Mouse (Mus musculus): ENCODE results near the gene Srd5a1.

DNA sequence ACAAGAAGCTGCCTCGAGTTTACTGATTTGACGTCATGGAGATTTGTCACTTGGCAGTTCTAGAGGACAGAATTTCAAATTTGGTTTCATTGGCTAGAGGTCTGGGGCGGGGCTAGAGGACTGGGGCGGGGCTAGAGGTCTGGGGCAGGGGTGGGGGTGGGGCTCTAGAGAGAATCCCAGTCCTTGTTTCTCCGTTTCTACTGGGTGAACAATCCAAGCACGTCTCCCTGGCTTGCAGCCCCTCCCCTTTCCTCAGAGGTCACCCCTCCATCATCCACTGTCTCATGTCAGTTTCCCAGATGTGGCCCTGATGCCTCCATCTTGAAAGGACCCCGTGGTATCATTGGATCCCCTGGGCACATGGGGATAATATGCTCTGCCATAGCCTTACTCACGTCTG is 56.2 kb downstream of the Srd5a1 start:
- no peak for TF ChIP-seq CTCF (IDR thresholded peaks at IDR 0.05; ENCODE audit: insufficient read depth, low read length)
- no peak for TF ChIP-seq POLR2A (IDR thresholded peaks at IDR 0.05; ENCODE audit: borderline replicate concordance, extremely low read depth, low read depth, low read length)

Data from lung, adult 2 months (tissue).